9 mouse cellular contexts compared by ENCODE assay signal in genomic region chr13:112465585-112465984, GRCm38 (mm10). TPM values are rescaled to one million over a fixed set of nuclear protein-coding genes. Genes with fewer than 3 reads are reported as not detected.
DNase-seq lines count a peak whose midpoint lies in the region; ATAC-seq and TF ChIP-seq lines count a peak whose summit lies in the region.
"Had no signal": no experiment of that assay in that cellular context is flagged by ENCODE, and none has a peak within 500 bp of the region (broad histone marks: within the 10 kb centered on the region; RNA-seq: fewer than 3 reads in every experiment).

No protein-coding gene starts in this region.

- peak overlapping the region; percentile 78 for H3K4me2 ChIP-seq in intestine, embryonic 14.5 days (ENCODE audit: low read length)
- H3K4me2 ChIP-seq in neural tube, embryonic 13.5 days = peak overlapping the region; percentile 78

- 17% methylated on average over 2 of the region's 2 CpGs for WGBS in lung, adult 2 months
- WGBS in intestine, embryonic 14.5 days = 42% methylated on average over 2 of the region's 2 CpGs
- 81% methylated on average over 2 of the region's 2 CpGs for WGBS in neural tube, embryonic 13.5 days

- no peak overlapping the region for H3K9ac ChIP-seq in intestine, embryonic 14.5 days (ENCODE audit: low read length)
- H3K9ac ChIP-seq in neural tube, embryonic 13.5 days = no peak overlapping the region

- H3K36me3 ChIP-seq in intestine, embryonic 14.5 days (ENCODE audit: control insufficient read depth, insufficient read depth, low read length) = no peaks in the 10 kb centered on the region
- H3K36me3 ChIP-seq in neural tube, embryonic 13.5 days = no peaks in the 10 kb centered on the region

- peak; percentile 10 for DNase-seq in adrenal gland, adult 2 months
- no peak for DNase-seq in adrenal gland, adult 18-20 months (ENCODE audit: low spot score in 2 of 2)
- DNase-seq in lung, adult 2 months = no peak
- no peak for DNase-seq in lung, postnatal 10 days
- DNase-seq in intestine, embryonic 14.5 days (ENCODE audit: low spot score) = no peak
- DNase-seq in right cerebral cortex, postnatal 4 days = no peak
- no peak for DNase-seq in thymus, postnatal 4 days
- DNase-seq: adrenal gland, postnatal 25 days had no signal

- H3K27me3 ChIP-seq in intestine, embryonic 14.5 days (replicated peaks; ENCODE audit: control insufficient read depth, insufficient read depth, low read length) = no peaks in the 10 kb centered on the region
- no peaks in the 10 kb centered on the region for H3K27me3 ChIP-seq in neural tube, embryonic 13.5 days

- no peak for ATAC-seq in intestine, embryonic 14.5 days (replicated peaks; ENCODE audit: low FRiP score, low TSS enrichment, low read depth)
- no peak for ATAC-seq in neural tube, embryonic 13.5 days (ENCODE audit: low read depth)

- peak overlapping the region; percentile 49 for H3K4me3 ChIP-seq in lung, adult 2 months (replicated peaks; ENCODE audit: extremely low read depth, low read depth, low read length)
- peak overlapping the region; percentile 90 for H3K4me3 ChIP-seq in intestine, embryonic 14.5 days (ENCODE audit: low read depth, low read length)
- H3K4me3 ChIP-seq in neural tube, embryonic 13.5 days = peak overlapping the region; percentile 11; the same call in 1 of the 2 replicates

- no peak for TF ChIP-seq POLR2A in lung, adult 2 months (IDR thresholded peaks at IDR 0.05; ENCODE audit: borderline replicate concordance, extremely low read depth, low read depth, low read length)

- TF ChIP-seq CTCF in lung, adult 2 months (IDR thresholded peaks at IDR 0.05; ENCODE audit: insufficient read depth, low read length) = no peak

- no peak overlapping the region; the same call in 1 of the 2 replicates for H3K27ac ChIP-seq in intestine, embryonic 14.5 days (ENCODE audit: low read depth)
- H3K27ac ChIP-seq in neural tube, embryonic 13.5 days (replicated peaks) = no peak overlapping the region

- no peaks in the 10 kb centered on the region for H3K9me3 ChIP-seq in intestine, embryonic 14.5 days (ENCODE audit: control insufficient read depth, low read length)
- H3K9me3 ChIP-seq in neural tube, embryonic 13.5 days = no peaks in the 10 kb centered on the region

- H3K4me1 ChIP-seq in lung, adult 2 months (ENCODE audit: control insufficient read depth, insufficient read depth, low read length) = peaks cover 17% of the 10 kb centered on the region
- peaks cover 21% of the 10 kb centered on the region for H3K4me1 ChIP-seq in intestine, embryonic 14.5 days (replicated peaks; ENCODE audit: control insufficient read depth, insufficient read depth, low read length)
- H3K4me1 ChIP-seq in neural tube, embryonic 13.5 days (replicated peaks) = peaks cover 29% of the 10 kb centered on the region

RNA-seq across cellular contexts. Expression of gene Il6st, which starts 1.7 kb away (rescaled TPM):
- 100 to 1,000 TPM; 339 to 355 TPM for total RNA-seq in adrenal gland, adult 2 months (2021)
- polyA plus RNA-seq in adrenal gland, adult 2 months (2012; rRNA removed) = 27.8 and 44.4 TPM in 2 replicates
- total RNA-seq in adrenal gland, adult 18-20 months (2021) = 100 to 1,000 TPM; 266 to 319 TPM
- 45.4 and 60.5 TPM in 2 replicates for polyA plus RNA-seq in lung, adult 2 months (2012; rRNA removed)
- 46.2 and 46.5 TPM in 2 replicates for polyA plus RNA-seq in intestine, embryonic 14.5 days (2014; fragmentation: Nextera tagmentation; extraction: Ambion mirVana)
- polyA plus RNA-seq in neural tube, embryonic 13.5 days (2015; fragmentation: Nextera tagmentation; extraction: Ambion mirVana) = 26.5 and 29.4 TPM in 2 replicates

Comparison
In these comparisons a context has a peak if more than half of its experiments do, and no peak if none do; other contexts are left out.
1. H3K4me3 ChIP-seq: peak in every context shown above with its lines; median percentile 90 in intestine, embryonic 14.5 days; 49 in lung, adult 2 months; 11 in neural tube, embryonic 13.5 days.